Mouse (Mus musculus) myocyte (in vitro differentiated cells): ENCODE measurements around the gene Pkd1l3.

Experiments used
- CEBPB ChIP-seq: IDR thresholded peaks from 2 replicates; pipeline ENCODE4 v1.6.1; 2011; ENCODE audit warnings: mild to moderate bottlenecking, moderate library complexity; ENCODE audit not compliant: poor library complexity, insufficient read depth, severe bottlenecking
- E2F4 ChIP-seq: IDR thresholded peaks from one replicate; pipeline ENCODE4 v1.6.1; 2011; ENCODE audit warnings: mild to moderate bottlenecking, control low read depth, moderate library complexity; ENCODE audit not compliant: insufficient read depth
- MAX ChIP-seq: IDR thresholded peaks from one replicate; pipeline ENCODE4 v1.6.1; 2011; ENCODE audit warnings: low read depth, mild to moderate bottlenecking, control low read depth
- POLR2A ChIP-seq: IDR thresholded peaks from one replicate; pipeline ENCODE4 v1.6.1; 2011; ENCODE audit warnings: low read depth, mild to moderate bottlenecking, control low read depth, moderate library complexity; ENCODE audit not compliant: insufficient read length
- POLR2AphosphoS2 ChIP-seq: IDR thresholded peaks from one replicate; pipeline ENCODE4 v1.6.1; 2011; ENCODE audit warnings: low read depth, control low read depth; ENCODE audit not compliant: insufficient read length
- REST ChIP-seq: IDR thresholded peaks from one replicate; pipeline ENCODE4 v1.6.1; 2011; ENCODE audit warnings: mild to moderate bottlenecking, control low read depth, moderate library complexity; ENCODE audit not compliant: insufficient read depth, insufficient read length
- SRF ChIP-seq: IDR thresholded peaks from one replicate; pipeline ENCODE4 v1.6.1; 2011; ENCODE audit warnings: low read depth; ENCODE audit not compliant: control insufficient read depth, insufficient read length
- TCF12 ChIP-seq: IDR thresholded peaks from one replicate; pipeline ENCODE4 v1.6.1; 2011; ENCODE audit warnings: mild to moderate bottlenecking, control low read depth; ENCODE audit not compliant: poor library complexity, insufficient read depth, severe bottlenecking
- TCF3 ChIP-seq: IDR thresholded peaks from one replicate; pipeline ENCODE4 v1.6.1; 2011; ENCODE audit warnings: low read depth, control low read depth; ENCODE audit not compliant: insufficient read length
- USF1 ChIP-seq: IDR thresholded peaks from one replicate; pipeline ENCODE4 v1.6.1; 2011; ENCODE audit warnings: low read depth, mild to moderate bottlenecking, control low read depth, moderate library complexity

DNA sequence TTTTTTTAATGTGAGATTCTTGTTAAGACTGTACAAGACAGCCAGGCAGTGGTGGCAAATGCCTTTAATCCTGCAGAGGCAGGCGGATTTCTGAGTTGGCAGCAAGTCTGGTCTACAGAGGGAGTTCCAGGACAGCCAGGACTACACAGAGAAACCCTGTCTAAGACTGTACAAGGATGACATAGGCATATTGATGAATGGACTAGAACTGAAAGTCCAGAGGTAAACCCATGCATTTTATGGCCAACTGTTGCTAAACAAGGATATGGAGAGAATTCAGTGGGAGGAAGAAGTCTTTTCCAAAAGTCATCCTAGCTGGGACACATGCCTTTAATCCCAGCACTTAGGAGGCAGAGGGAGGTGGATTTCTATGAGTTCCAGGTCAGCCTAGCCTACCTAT lies 83.4 kb downstream of the Pkd1l3 start:
- no peak for TF ChIP-seq TCF12
- TF ChIP-seq POLR2A = no peak
- no peak for TF ChIP-seq USF1
- no peak for TF ChIP-seq TCF3
- TF ChIP-seq MAX = no peak
- no peak for TF ChIP-seq E2F4
- no peak for TF ChIP-seq SRF
- TF ChIP-seq CEBPB = no peak
- TF ChIP-seq POLR2AphosphoS2 = no peak
- TF ChIP-seq REST = no peak
